Mouse (Mus musculus): ENCODE measurements around the gene Traf3ip3.

GRCm38 (mm10) chr1:193172991-193173809 is 28.3 kb downstream of the Traf3ip3 start:
- no peak for TF ChIP-seq USF1 (IDR thresholded peaks at IDR 0.05; ENCODE audit: low read depth)
- TF ChIP-seq TCF12 (IDR thresholded peaks at IDR 0.05; ENCODE audit: insufficient read depth, poor library complexity, severe bottlenecking), result no peak

All from myocyte (in vitro differentiated cells).